Mouse (Mus musculus) B cell, adult 62 days (primary cell): ENCODE results near the gene Rassf3. TPM values are rescaled to one million over a fixed set of nuclear protein-coding genes. Genes with fewer than 3 reads are reported as not detected.

ENCODE experiments used
- total RNA-seq: library from RNA; stranded (reverse); gene quantifications from 4 replicates; pipeline ENCODE4 v1.2.4, GENCODE M21; 2023

Gene Rassf3
- total RNA-seq, result 75.9 to 78.8 TPM (median 77.4 TPM) in 4 replicates

GRCm38 (mm10) chr10:121476190-121476967 is at the start of gene Rassf3:
TSS of gene Rassf3 (minus strand) at chr10:121476347.

GRCm38 (mm10) chr10:121364801-121365564 is 111.2 kb downstream of the Rassf3 start, which contains the start of gene Gns:
TSS of gene Gns (plus strand) at chr10:121365090.

Other genes with a start within 250 kb of the Rassf3 start
- 1.5 to 3.7 TPM (median 3.0 TPM) in 4 replicates for gene Tbc1d30, start 125.1 kb downstream of the Rassf3 start, total RNA-seq
- gene Gns, start 111.3 kb downstream of the Rassf3 start, total RNA-seq, result 300 to 326 TPM (median 319 TPM) in 4 replicates
- 89.2 to 102 TPM (median 94.1 TPM) in 4 replicates for gene Tbk1, start 110.4 kb upstream of the Rassf3 start, total RNA-seq
- 33.6 to 42.5 TPM (median 38.3 TPM) in 4 replicates for gene Xpot, start 150.0 kb upstream of the Rassf3 start, total RNA-seq
- 0.39 TPM in 1 of 4 replicates, not detected in the others for gene D930020B18Rik, start 165.2 kb upstream of the Rassf3 start, total RNA-seq